Mouse (Mus musculus) stomach, postnatal 0 days (tissue): ENCODE results near the gene Zfp652. TPM values are rescaled to one million over a fixed set of nuclear protein-coding genes. Genes with fewer than 3 reads are reported as not detected.

ENCODE experiments used
- ATAC-seq: fragments of 200-750 bp; cut with Nextera tagmentation; 2 replicates; pipeline ENCODE4 v1.8.0; 2017; ENCODE audit not compliant: low FRiP score, low TSS enrichment
- DNase-seq: peaks from one replicate; pipeline ENCODE4 v3.0.0-alpha.2; 2016; ENCODE audit warnings: low spot score
- H3K27ac ChIP-seq: fragments of 300-500 bp; sonication (generic); replicated peaks from 2 replicates; pipeline ENCODE4 v1.5.1; 2014; ENCODE audit warnings: mild to moderate bottlenecking, control low read depth
- H3K27me3 ChIP-seq: fragments of 300-500 bp; sonication (generic); 2 replicates; pipeline ENCODE4 v1.6.1; 2014; ENCODE audit warnings: low read length; ENCODE audit not compliant: control insufficient read depth, insufficient read depth
- H3K36me3 ChIP-seq: fragments of 300-500 bp; sonication (generic); 2 replicates; pipeline ENCODE4 v1.6.1; 2014; ENCODE audit warnings: low read length, mixed read lengths; ENCODE audit not compliant: control insufficient read depth, insufficient read depth
- H3K4me1 ChIP-seq: fragments of 300-500 bp; sonication (generic); replicated peaks from 2 replicates; pipeline ENCODE4 v1.6.1; 2014; ENCODE audit warnings: antibody characterized with exemption; ENCODE audit not compliant: control insufficient read depth, insufficient read depth
- H3K4me2 ChIP-seq: fragments of 300-500 bp; sonication (generic); replicated peaks from 2 replicates; pipeline ENCODE4 v1.6.1; 2014; ENCODE audit warnings: low read depth, mild to moderate bottlenecking, control low read depth, moderate library complexity
- H3K4me3 ChIP-seq: fragments of 300-500 bp; sonication (generic); 2 replicates; pipeline ENCODE4 v1.5.1; 2014; ENCODE audit warnings: low read depth, low read length, control low read depth
- H3K9ac ChIP-seq: fragments of 300-500 bp; sonication (generic); 2 replicates; pipeline ENCODE4 v1.6.1; 2014; ENCODE audit warnings: mild to moderate bottlenecking, low read length, control low read depth, mixed read lengths
- H3K9me3 ChIP-seq: fragments of 300-500 bp; sonication (generic); 2 replicates; pipeline ENCODE4 v1.6.1; 2016; ENCODE audit warnings: low read length; ENCODE audit not compliant: control insufficient read depth
- CTCF ChIP-seq: IDR thresholded peaks from 2 replicates; pipeline ENCODE4 v1.5.1; 2016; ENCODE audit warnings: antibody characterized with exemption, low read depth, mild to moderate bottlenecking, moderate library complexity
- EP300 ChIP-seq: optimal IDR thresholded peaks from 2 replicates; pipeline ENCODE3; 2016; ENCODE audit warnings: antibody characterized with exemption
- WGBS: fragments of 180-500 bp; shearing (Covaris S2); extraction: QIAGEN DNeasy Blood & Tissue Kit; methylation state at CpG from one replicate; pipeline ENCODE4 v1.1.7; 2014; 5-methylcytosine and 5-hydroxymethylcytosine counted together
- polyA plus RNA-seq: library from polyadenylated mRNA; unstranded; fragments of >200 nt; fragmentation: Nextera tagmentation; extraction: Ambion mirVana; gene quantifications from 2 replicates; pipeline ENCODE4 v1.2.1, GENCODE M21; 2015

Gene Zfp652
- polyA plus RNA-seq, 1 experiment from 2014 or later: 10.0 TPM

DNA sequence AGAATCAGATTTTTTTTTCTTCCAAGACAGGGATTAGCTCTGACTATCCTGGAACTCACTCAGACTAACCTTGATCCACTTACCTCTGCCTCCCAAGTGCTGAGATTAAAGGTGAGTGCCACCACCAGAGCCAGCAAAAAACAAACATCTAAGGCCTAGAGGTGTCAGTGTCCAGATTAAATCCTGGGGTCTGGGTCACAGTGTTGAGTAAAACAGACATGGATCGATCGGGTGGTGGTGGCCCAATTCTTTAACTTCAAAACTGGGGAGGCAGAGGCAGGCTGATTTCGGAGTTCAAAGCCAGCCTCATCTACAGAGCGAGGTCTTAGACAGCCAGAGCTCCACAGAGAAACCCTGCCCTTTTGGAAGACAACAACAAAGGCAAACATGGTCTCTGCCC is 110.0 kb downstream of the Zfp652 start:
- H3K9me3 ChIP-seq: no peaks in the 10 kb centered on the region
- ATAC-seq (no peak), DNase-seq (no peak)
- peaks cover 4% of the 10 kb centered on the region; the same call in 1 of the 2 replicates for H3K27me3 ChIP-seq
- no peak overlapping the region for H3K4me3 ChIP-seq
- TF ChIP-seq CTCF (no peak), EP300 (no peak)
- no peaks in the 10 kb centered on the region for H3K36me3 ChIP-seq
- H3K27ac ChIP-seq: no peak overlapping the region
- H3K4me1 ChIP-seq: no peaks in the 10 kb centered on the region; the same call in 1 of the 2 replicates
- H3K9ac ChIP-seq: no peak overlapping the region
- no peak overlapping the region for H3K4me2 ChIP-seq
- WGBS: 89% methylated on average over 4 of the region's 4 CpGs

GRCm38 (mm10) chr11:95824071-95824876 is 111.8 kb downstream of the Zfp652 start, which contains the start of gene Phospho1:
TSS of gene Phospho1 (plus strand) at chr11:95824499.
- ATAC-seq (peak; percentile 92), DNase-seq (peak; percentile 92)
- no peaks in the 10 kb centered on the region; the same call in 1 of the 2 replicates for H3K4me1 ChIP-seq
- H3K4me3 ChIP-seq: peak within 1 kb of the TSS; percentile 56
- peaks cover 4% of the 10 kb centered on the region; the same call in 1 of the 2 replicates for H3K27me3 ChIP-seq
- H3K9me3 ChIP-seq: no peaks in the 10 kb centered on the region
- TF ChIP-seq EP300 (no peak), CTCF (no peak)
- under 1% methylated on average over 57 of the region's 78 CpGs for WGBS
- peak within 1 kb of the TSS; percentile 30; the same call in 1 of the 2 replicates for H3K27ac ChIP-seq
- H3K4me2 ChIP-seq: peak within 1 kb of the TSS; percentile 91
- peak within 1 kb of the TSS; percentile 70 for H3K9ac ChIP-seq
- no peaks in the 10 kb centered on the region for H3K36me3 ChIP-seq

DNA sequence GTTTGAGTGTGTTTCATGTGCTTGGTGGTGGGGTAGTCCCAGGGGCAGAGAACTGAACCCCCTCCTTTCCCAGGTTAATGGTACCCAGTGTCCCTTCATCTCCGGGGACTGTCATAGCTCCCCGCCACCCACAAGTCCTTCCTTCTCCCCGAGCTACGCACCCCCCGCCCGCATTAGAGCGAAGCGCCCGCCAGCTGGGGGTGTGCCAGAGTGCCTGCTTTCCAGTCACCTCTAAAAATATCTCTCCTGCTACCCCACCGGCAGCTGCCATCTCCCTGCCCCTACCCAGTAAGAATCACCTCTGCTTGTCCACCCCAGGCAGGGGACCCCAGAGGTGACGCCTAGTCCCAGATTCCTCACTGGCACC is 112.4 kb downstream of the Zfp652 start:
- Histone ChIP-seq H3K9ac (peak overlapping the region; percentile 70), H3K4me1 (no peaks in the 10 kb centered on the region; the same call in 1 of the 2 replicates), H3K27me3 (peaks cover 8% of the 10 kb centered on the region; the same call in 1 of the 2 replicates), H3K27ac (no peak overlapping the region), H3K36me3 (no peaks in the 10 kb centered on the region), H3K9me3 (no peaks in the 10 kb centered on the region), H3K4me3 (peak overlapping the region; percentile 56), H3K4me2 (peak overlapping the region; percentile 91)
- DNase-seq (no peak), ATAC-seq (no peak; the same call in 1 of the 2 replicates)
- TF ChIP-seq CTCF (no peak), EP300 (no peak)
- WGBS: 2% methylated on average over 11 of the region's 11 CpGs

DNA sequence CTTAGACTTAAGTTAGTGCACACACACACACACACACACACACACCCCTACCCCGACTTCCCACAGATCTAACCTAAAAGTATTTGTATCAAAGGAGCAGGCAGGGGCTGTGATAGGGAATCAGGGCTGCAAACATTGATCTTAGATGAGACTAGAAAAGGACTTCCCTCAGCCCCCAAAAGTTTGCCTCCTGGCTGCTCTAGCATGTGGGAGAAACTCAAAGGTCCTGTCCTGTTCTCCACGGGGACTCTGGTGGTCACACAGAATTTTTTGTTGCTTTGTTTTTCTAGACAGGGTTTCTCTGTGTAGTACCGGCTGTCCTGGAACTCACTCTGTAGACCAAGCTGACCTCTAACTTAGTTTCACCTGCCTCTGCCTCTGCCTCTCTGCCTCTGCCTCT is 113.2 kb downstream of the Zfp652 start:
- Histone ChIP-seq H3K4me3 (no peak overlapping the region), H3K4me2 (no peak overlapping the region), H3K4me1 (no peaks in the 10 kb centered on the region; the same call in none of the 2 replicates), H3K9me3 (no peaks in the 10 kb centered on the region), H3K9ac (no peak overlapping the region), H3K27ac (no peak overlapping the region), H3K36me3 (no peaks in the 10 kb centered on the region), H3K27me3 (peaks cover 12% of the 10 kb centered on the region; the same call in 1 of the 2 replicates)
- 44% methylated on average over 3 of the region's 3 CpGs for WGBS
- TF ChIP-seq CTCF (no peak), EP300 (no peak)
- DNase-seq: no peak
- no peak for ATAC-seq

GRCm38 (mm10) chr11:95826317-95827167 is 114.1 kb downstream of the Zfp652 start:
- 50% methylated on average over 6 of the region's 6 CpGs for WGBS
- DNase-seq: no peak
- no peak for ATAC-seq
- Histone ChIP-seq H3K27me3 (peaks cover 16% of the 10 kb centered on the region; the same call in 1 of the 2 replicates), H3K4me3 (no peak overlapping the region), H3K9ac (no peak overlapping the region), H3K36me3 (no peaks in the 10 kb centered on the region), H3K4me2 (no peak overlapping the region), H3K4me1 (peaks cover 5% of the 10 kb centered on the region), H3K27ac (no peak overlapping the region), H3K9me3 (no peaks in the 10 kb centered on the region)
- TF ChIP-seq EP300 (no peak), CTCF (no peak)
